Mouse (Mus musculus) megakaryocyte, embryonic 14.5 days (primary cell): ENCODE data around the gene Haspin.

Source experiments
- FLI1 ChIP-seq: IDR thresholded peaks from 2 replicates; pipeline ENCODE4 v1.6.1; 2012; ENCODE audit warnings: low read length, inconsistent platforms, mixed read lengths
- GATA1 ChIP-seq: IDR thresholded peaks from 3 replicates; pipeline ENCODE4 v1.6.1; 2012; ENCODE audit warnings: mixed read lengths, low read length, inconsistent platforms, borderline replicate concordance

GRCm38 (mm10) chr11:73148209-73148608 is 10.1 kb upstream of the Haspin start:
- TF ChIP-seq GATA1 (no peak), FLI1 (no peak)
